Mouse (Mus musculus) thymus, adult 2 months (tissue): ENCODE measurements around the gene Srpk2. TPM values are rescaled to one million over a fixed set of nuclear protein-coding genes. Genes with fewer than 3 reads are reported as not detected.

Source experiments
- DNase-seq: peaks from one replicate; pipeline ENCODE4 v3.0.0; 2021
- H3K27ac ChIP-seq: fragments of 200-500 bp; 2 replicates; pipeline ENCODE4 v1.5.1; 2012; ENCODE audit warnings: low read length, control low read depth; ENCODE audit not compliant: control insufficient read depth, insufficient read depth
- H3K27me3 ChIP-seq: fragments of 200-500 bp; 2 replicates; pipeline ENCODE4 v1.6.1; 2012; ENCODE audit warnings: mild to moderate bottlenecking, low read length, moderate library complexity, mixed read lengths; ENCODE audit not compliant: control insufficient read depth, insufficient read depth
- H3K36me3 ChIP-seq: fragments of 200-500 bp; 2 replicates; pipeline ENCODE4 v1.6.1; 2012; ENCODE audit warnings: mild to moderate bottlenecking, low read length, moderate library complexity; ENCODE audit not compliant: control insufficient read depth, insufficient read depth
- H3K4me1 ChIP-seq: fragments of 200-500 bp; replicated peaks from 2 replicates; pipeline ENCODE4 v1.6.1; 2012; ENCODE audit warnings: low read length; ENCODE audit not compliant: control insufficient read depth, insufficient read depth
- H3K4me3 ChIP-seq: fragments of 200-500 bp; 2 replicates; pipeline ENCODE4 v1.5.1; 2012; ENCODE audit warnings: mild to moderate bottlenecking, low read length, control low read depth, moderate library complexity; ENCODE audit not compliant: control insufficient read depth, insufficient read depth
- CTCF ChIP-seq: fragments of 200-500 bp; IDR thresholded peaks from 2 replicates; pipeline ENCODE4 v1.5.1; 2012; ENCODE audit warnings: mild to moderate bottlenecking, control low read depth, low read length, moderate library complexity, borderline replicate concordance; ENCODE audit not compliant: control insufficient read depth, poor library complexity, insufficient read depth; ENCODE audit errors: extremely low read depth
- POLR2A ChIP-seq: fragments of 200-500 bp; IDR thresholded peaks from 2 replicates; pipeline ENCODE4 v1.6.1; 2012; ENCODE audit warnings: mild to moderate bottlenecking, low read length, control low read depth, moderate library complexity; ENCODE audit not compliant: control insufficient read depth, poor library complexity, insufficient read depth; ENCODE audit errors: extremely low read depth
- WGBS: fragments of 180-500 bp; shearing (Covaris S2); methylation state at CpG from one replicate; pipeline ENCODE4 v1.1.7; 2018; 5-methylcytosine and 5-hydroxymethylcytosine counted together
- polyA plus RNA-seq: library from polyadenylated mRNA; depleted of rRNA; stranded (reverse); fragments of >200 nt; gene quantifications from 2 replicates; pipeline ENCODE4 v1.2.3, GENCODE M21; 2012

The Srpk2 gene
- polyA plus RNA-seq, 1 experiment = 13.8 TPM

DNA sequence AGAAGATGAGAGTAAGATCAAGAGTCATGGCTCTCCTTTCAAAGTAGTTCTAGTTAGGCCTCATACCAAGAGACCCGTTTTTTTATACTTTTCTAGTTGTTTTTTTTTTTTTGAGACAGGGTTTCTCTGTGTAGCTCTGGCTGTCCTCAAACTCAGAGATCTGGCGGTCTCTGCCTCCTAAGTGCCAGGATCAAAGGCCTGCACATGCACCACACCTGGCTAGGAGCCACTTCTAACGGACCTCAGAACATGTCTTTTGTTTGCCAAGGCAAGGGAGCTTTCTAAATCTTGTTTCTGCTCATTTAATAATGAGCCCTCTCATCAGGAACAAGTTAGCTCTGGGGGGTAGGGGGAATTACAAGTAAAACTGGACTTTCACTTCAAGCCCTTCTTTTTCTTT is 159.8 kb downstream of the Srpk2 start:
- Histone ChIP-seq H3K27me3 (no peaks in the 10 kb centered on the region), H3K4me3 (no peak overlapping the region), H3K36me3 (0 out of 2 replicates have a peak, but pooled peaks cover 3% of the 10 kb centered on the region), H3K4me1 (peaks cover 29% of the 10 kb centered on the region), H3K27ac (peak overlapping the region; percentile 69; the same call in 1 of the 2 replicates)
- 8% methylated on average over 3 of the region's 3 CpGs for WGBS
- TF ChIP-seq CTCF = no peak
- no peak for TF ChIP-seq POLR2A
- DNase-seq = peak; percentile 58

DNA sequence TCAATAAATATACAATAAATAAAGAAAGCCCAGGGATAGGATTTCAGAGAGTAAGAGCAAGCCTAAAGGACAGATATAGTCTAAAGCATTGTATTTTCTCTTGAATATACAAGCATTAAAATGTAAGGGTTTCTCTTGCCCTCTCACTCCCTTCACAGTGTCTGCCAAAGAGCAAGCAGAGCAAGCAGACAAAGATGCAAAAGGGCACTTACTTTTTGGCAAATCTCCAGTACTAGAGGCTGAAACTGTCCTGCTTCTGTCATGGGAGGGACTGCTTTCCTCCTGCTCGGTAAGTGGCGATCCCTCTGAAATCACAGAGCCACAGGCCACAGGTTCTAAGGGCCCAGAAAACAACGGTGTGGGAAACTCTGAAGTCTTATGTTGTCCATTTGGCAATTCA is 160.5 kb downstream of the Srpk2 start:
- Histone ChIP-seq H3K4me3 (no peak overlapping the region), H3K4me1 (peaks cover 29% of the 10 kb centered on the region), H3K36me3 (0 out of 2 replicates have a peak, but pooled peaks cover 3% of the 10 kb centered on the region), H3K27ac (peak overlapping the region; percentile 69; the same call in 1 of the 2 replicates), H3K27me3 (no peaks in the 10 kb centered on the region)
- no peak for TF ChIP-seq CTCF
- TF ChIP-seq POLR2A = no peak
- 95% methylated on average over 3 of the region's 3 CpGs for WGBS
- no peak for DNase-seq

DNA sequence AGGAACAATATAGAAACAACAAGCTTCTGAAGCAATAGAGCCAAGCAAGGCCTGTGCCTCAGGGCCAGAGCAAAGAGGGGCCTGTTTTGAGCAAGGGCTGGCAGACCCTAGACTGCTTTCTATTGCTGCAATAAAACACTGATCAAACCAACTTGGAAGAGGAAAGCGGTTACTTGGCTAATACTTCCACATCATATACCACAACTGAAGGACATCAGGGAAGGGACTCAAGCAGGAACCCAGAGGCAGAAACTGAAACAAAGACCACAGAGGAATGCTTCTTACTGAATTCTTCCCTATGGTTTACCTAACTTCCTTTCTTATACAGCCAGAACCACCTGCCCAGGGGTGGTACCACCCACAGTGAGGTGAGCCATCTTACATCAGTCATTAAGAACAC is 162.8 kb downstream of the Srpk2 start:
- 88% methylated on average over 1 of the region's 1 CpGs for WGBS
- TF ChIP-seq POLR2A = no peak
- TF ChIP-seq CTCF = no peak
- H3K27ac ChIP-seq = no peak overlapping the region
- H3K4me1 ChIP-seq = peaks cover 22% of the 10 kb centered on the region
- peaks cover 7% of the 10 kb centered on the region; the same call in 1 of the 2 replicates for H3K36me3 ChIP-seq
- H3K27me3 ChIP-seq = no peaks in the 10 kb centered on the region
- no peak overlapping the region for H3K4me3 ChIP-seq
- no peak for DNase-seq

DNA sequence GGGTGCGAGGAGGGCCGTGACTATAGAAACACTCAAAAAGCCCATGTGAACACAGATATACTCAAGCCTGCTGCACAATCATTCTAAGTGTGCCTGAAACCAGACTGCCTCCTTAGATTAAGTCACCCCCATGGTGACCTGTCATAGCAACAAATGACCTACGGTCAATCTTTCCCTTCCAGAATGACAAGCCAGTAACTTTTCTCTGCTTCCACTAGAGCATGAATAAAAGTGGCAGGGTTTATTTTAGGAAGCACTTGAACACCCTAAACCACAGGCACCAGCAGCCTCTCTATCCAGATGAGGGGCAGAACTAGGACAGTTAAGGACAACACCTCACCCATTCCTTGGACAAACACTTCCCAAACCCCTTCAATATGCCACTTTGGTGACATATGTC is 164.7 kb downstream of the Srpk2 start:
- no peak overlapping the region for H3K4me3 ChIP-seq
- H3K27me3 ChIP-seq = no peaks in the 10 kb centered on the region
- 97% methylated on average over 3 of the region's 3 CpGs for WGBS
- peaks cover 12% of the 10 kb centered on the region for H3K4me1 ChIP-seq
- peaks cover 14% of the 10 kb centered on the region for H3K36me3 ChIP-seq
- TF ChIP-seq CTCF (no peak), POLR2A (no peak)
- no peak for DNase-seq
- no peak overlapping the region for H3K27ac ChIP-seq

DNA sequence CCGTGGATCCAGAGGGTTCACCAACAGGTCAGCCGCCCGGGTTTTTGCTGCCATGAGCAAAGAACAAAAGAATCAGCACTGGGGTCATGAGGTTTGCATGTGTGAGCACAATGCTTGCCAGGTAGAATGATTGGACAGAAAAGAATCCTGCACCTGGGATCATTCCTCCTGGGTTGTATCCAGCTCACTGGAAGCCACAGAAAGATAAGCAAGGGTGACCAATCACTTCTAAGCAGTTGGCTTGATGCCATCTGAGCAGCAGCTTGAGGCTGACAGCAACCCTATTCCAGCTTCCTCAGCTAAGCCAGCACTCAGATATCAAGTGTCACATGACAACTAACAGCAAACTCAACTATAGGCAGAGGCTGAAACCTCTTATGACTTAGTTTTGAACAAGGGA is 165.7 kb downstream of the Srpk2 start:
- Histone ChIP-seq H3K4me1 (peaks cover 7% of the 10 kb centered on the region), H3K27me3 (no peaks in the 10 kb centered on the region), H3K36me3 (peaks cover 18% of the 10 kb centered on the region), H3K27ac (no peak overlapping the region), H3K4me3 (no peak overlapping the region)
- 94% methylated on average over 3 of the region's 3 CpGs for WGBS
- TF ChIP-seq POLR2A (no peak), CTCF (no peak)
- no peak for DNase-seq

DNA sequence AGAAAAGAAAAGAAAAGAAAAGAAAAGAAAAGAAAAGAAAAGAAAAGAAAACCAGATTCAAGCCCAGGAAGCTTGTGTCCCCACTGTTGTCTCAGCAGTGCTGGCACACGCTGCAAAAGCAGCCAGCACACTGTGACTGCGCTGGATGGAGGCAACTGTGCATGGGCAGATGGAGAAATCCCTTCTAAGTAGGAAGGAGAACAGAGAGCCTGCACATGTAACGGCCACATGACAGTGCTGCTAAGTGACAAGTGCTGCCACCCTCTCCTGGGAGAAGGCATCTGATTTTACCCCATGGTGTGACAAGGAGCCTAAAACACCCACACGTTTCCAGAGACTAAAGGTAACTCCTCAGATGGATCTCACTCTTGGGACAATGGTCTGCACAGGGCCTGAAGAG is 166.6 kb downstream of the Srpk2 start:
- DNase-seq = no peak
- peaks cover 26% of the 10 kb centered on the region for H3K36me3 ChIP-seq
- no peak overlapping the region for H3K27ac ChIP-seq
- no peak overlapping the region for H3K4me3 ChIP-seq
- WGBS = 92% methylated on average over 4 of the region's 4 CpGs
- no peak for TF ChIP-seq CTCF
- TF ChIP-seq POLR2A = no peak
- H3K4me1 ChIP-seq = peaks cover 5% of the 10 kb centered on the region
- H3K27me3 ChIP-seq = no peaks in the 10 kb centered on the region

DNA sequence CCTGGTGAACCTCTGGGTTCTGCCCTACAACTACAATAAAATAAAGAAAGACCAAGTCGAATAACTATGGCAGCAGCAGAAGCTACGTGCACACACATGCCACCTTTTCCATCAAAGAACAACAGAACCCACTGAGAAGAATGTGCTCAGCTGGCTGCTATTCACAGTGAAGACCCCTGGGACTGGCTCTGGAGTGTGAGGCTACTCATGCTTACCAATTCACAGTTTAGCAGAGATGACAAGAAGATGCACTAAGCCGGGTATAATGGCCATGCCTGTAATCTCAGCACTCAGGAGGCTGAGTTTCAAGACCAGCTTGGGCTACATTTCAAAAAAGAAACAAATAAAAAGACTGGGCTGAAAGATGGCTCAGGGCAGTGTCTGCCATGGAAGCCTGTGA is 167.5 kb downstream of the Srpk2 start:
- Histone ChIP-seq H3K27ac (no peak overlapping the region), H3K36me3 (peaks cover 25% of the 10 kb centered on the region), H3K4me1 (peaks cover under 1% of the 10 kb centered on the region; the same call in 1 of the 2 replicates), H3K27me3 (no peaks in the 10 kb centered on the region), H3K4me3 (no peak overlapping the region)
- no peak for TF ChIP-seq CTCF
- no peak for TF ChIP-seq POLR2A
- no peak for DNase-seq
- WGBS = 96% methylated on average over 3 of the region's 3 CpGs
